Mouse (Mus musculus) kidney, adult 2 months (tissue): ENCODE measurements around the gene Ryr1. TPM values are rescaled to one million over a fixed set of nuclear protein-coding genes. Genes with fewer than 3 reads are reported as not detected.
A peak's percentile ranks its signal among the peaks of the same experiment; 100 is the strongest.

Source experiments
- DNase-seq: peaks from one replicate; pipeline ENCODE4 v3.0.0; 2021
- H3K27ac ChIP-seq: fragments of 200-500 bp; 2 replicates; pipeline ENCODE4 v1.5.1; 2012; ENCODE audit warnings: low read depth, low read length, control low read depth, inconsistent platforms; ENCODE audit not compliant: insufficient read depth
- H3K27me3 ChIP-seq: fragments of 200-500 bp; replicated peaks from 2 replicates; pipeline ENCODE4 v1.6.1; 2012; ENCODE audit warnings: mild to moderate bottlenecking, moderate library complexity, low read length, inconsistent platforms; ENCODE audit not compliant: control insufficient read depth, insufficient read depth
- H3K36me3 ChIP-seq: fragments of 200-500 bp; 2 replicates; pipeline ENCODE4 v1.6.1; 2012; ENCODE audit warnings: mild to moderate bottlenecking, moderate library complexity, low read length, inconsistent platforms; ENCODE audit not compliant: control insufficient read depth, insufficient read depth
- H3K4me1 ChIP-seq: fragments of 200-500 bp; 2 replicates; pipeline ENCODE4 v1.6.1; 2011; ENCODE audit warnings: low read length; ENCODE audit not compliant: control insufficient read depth, insufficient read depth
- H3K4me3 ChIP-seq: fragments of 200-500 bp; 2 replicates; pipeline ENCODE4 v1.5.1; 2011; ENCODE audit warnings: mild to moderate bottlenecking, low read depth, low read length, control low read depth; ENCODE audit not compliant: insufficient read depth
- CTCF ChIP-seq: fragments of 200-500 bp; conservative IDR thresholded peaks from 2 replicates; pipeline ENCODE4 v1.5.1; 2011; ENCODE audit warnings: low read depth, mild to moderate bottlenecking, control low read depth, low read length, moderate library complexity, mixed read lengths; ENCODE audit not compliant: insufficient read depth, insufficient read length
- POLR2A ChIP-seq: fragments of 200-500 bp; IDR thresholded peaks from one replicate; pipeline ENCODE4 v1.6.1; 2011; ENCODE audit warnings: low read depth, low read length, control low read depth
- WGBS: fragments of 180-500 bp; shearing (Covaris S2); methylation state at CpG from one replicate; pipeline ENCODE4 v1.1.7; 2018; 5-methylcytosine and 5-hydroxymethylcytosine counted together
- polyA plus RNA-seq: library from polyadenylated mRNA; depleted of rRNA; stranded (reverse); fragments of >200 nt; gene quantifications from 2 replicates; pipeline ENCODE4 v1.2.3, GENCODE M21; 2012

Gene Ryr1
- polyA plus RNA-seq, 1 experiment, result 3.0 TPM

GRCm38 (mm10) chr7:29155838-29156782, 31.1 kb upstream of the Ryr1 start, which contains the start of gene Fam98c:
Gene Fam98c (minus strand): TSS chr7:29156234.
- peak; percentile 93 for DNase-seq
- Histone ChIP-seq H3K36me3 (no peaks in the 10 kb centered on the region), H3K27ac (peak within 1 kb of the TSS; percentile 74), H3K4me3 (peak within 1 kb of the TSS; percentile 83), H3K4me1 (no peaks in the 10 kb centered on the region), H3K27me3 (no peaks in the 10 kb centered on the region)
- TF ChIP-seq POLR2A (no peak), CTCF (0 out of 2 replicates have a peak, but pooled peaks have one; percentile 22)
- 2% methylated on average over 68 of the region's 68 CpGs for WGBS

DNA sequence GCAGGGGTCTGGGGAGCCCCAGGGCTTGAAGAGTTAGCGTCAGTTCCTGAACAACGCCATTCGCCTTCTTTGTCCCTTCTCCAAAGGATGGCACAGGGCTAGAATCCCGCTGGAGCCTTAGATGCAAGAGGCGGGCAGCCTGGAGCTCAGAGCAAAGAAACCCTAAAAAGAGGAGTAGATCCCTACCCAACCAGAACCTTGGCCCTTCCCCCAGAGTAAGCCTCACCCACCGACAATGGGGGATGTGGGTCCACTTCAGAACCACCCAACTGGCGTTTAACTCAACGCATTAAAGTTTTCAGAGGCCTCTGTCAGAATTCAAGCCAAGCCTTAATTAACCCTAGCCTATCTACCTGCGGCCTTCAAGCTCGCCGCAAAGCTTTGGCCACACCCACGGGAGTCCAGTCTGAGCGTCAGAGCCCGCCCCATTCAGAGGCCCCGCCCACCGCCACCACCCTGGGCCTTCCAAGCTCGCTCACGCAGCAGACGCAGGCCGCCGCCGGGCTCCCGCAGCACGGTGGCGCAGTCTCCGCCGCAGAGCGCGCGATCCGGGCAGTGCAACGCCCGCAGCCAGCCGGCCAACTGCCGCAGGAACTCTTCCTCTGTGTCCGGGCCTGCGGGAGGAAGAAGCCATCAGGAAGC, 30.3 kb upstream of the Ryr1 start:
- Histone ChIP-seq H3K36me3 (no peaks in the 10 kb centered on the region), H3K27me3 (no peaks in the 10 kb centered on the region), H3K27ac (peak overlapping the region; percentile 74), H3K4me3 (peak overlapping the region; percentile 83), H3K4me1 (no peaks in the 10 kb centered on the region)
- WGBS, result 9% methylated on average over 37 of the region's 37 CpGs
- peak; percentile 94 for DNase-seq
- TF ChIP-seq CTCF, result 0 out of 2 replicates have a peak, but pooled peaks have one; percentile 12
- peak; percentile 54 for TF ChIP-seq POLR2A

DNA sequence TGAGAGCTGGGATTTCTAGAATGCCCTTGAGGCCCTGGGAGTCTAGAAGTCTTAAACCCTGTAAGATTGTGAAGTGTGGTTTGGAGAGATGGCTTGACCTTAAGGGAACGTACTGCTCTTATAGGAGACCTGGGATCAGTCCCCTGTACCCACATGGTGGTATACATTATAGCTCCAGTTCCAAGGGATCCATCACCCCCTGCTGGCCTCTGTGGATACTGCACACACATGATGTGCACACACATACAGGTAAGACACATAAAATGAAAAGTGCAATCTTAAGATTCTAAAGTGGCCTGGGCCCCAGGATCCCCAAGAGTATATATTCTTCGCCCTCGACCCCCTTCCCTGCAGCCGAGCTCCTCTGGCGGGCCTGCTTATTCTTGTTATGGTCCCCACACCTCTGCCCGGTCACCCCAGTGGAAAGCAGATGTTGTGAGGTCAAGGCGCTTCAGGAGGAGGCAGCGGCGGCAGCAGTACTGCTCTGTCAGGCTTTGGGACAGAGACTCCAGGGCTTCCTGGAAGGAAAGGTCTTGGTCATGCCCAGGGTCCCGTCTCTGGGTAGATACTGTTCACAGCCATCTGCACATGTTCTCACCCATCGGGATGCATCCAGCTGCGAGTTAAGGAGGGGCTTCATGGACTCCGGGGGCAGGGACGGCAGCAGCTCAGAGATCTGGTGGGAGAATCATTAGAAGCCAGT, 29.2 kb upstream of the Ryr1 start:
- H3K27ac ChIP-seq, result no peak overlapping the region
- no peaks in the 10 kb centered on the region for H3K36me3 ChIP-seq
- no peaks in the 10 kb centered on the region for H3K4me1 ChIP-seq
- no peak overlapping the region for H3K4me3 ChIP-seq
- H3K27me3 ChIP-seq, result no peaks in the 10 kb centered on the region
- no peak for DNase-seq
- 96% methylated on average over 14 of the region's 14 CpGs for WGBS
- TF ChIP-seq CTCF, result no peak
- TF ChIP-seq POLR2A, result no peak

DNA sequence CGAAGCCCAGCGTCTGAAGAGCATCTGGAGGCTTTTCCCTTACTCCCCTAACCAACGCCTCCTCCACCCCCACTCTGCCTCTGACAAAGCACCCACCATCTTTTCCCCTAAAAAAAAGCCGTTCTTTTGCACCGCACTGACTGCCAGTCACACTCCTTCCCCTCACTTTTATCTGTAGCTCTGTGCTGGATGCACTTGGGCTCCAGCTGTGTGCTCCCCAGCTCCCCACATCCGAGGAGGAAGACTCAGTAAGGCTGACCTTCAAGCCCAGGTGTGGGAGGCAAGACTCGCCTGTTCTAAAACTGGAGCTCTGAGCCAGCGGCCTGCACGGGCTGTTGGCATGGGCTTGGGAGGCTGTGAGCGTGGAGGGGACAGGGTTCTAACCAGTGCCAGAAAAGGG, 26.5 kb upstream of the Ryr1 start:
- 67% methylated on average over 10 of the region's 10 CpGs for whole genome bisulfite sequencing
- Histone ChIP-seq H3K4me3 (no peak overlapping the region), H3K27me3 (no peaks in the 10 kb centered on the region), H3K4me1 (no peaks in the 10 kb centered on the region), H3K27ac (no peak overlapping the region), H3K36me3 (no peaks in the 10 kb centered on the region)
- TF ChIP-seq POLR2A, result no peak
- no peak for DNase-seq

DNA sequence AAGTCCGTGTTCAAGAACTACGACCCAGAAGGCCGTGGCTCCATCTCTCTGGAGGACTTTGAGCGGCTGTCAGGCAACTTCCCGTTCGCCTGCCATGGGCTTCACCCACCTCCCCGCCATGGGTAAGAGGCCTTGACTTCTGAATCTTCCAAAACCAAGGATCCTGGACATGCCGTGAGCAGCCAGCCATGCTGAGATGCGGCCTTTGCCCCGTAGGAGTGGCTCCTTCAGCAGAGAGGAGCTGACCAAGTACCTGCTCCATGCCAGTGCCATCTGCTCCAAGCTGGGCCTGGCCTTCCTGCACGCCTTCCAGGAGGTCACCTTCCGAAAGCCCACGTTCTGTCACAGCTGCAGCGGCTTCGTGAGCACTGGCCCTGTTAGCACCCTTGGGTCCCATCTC, 23.8 kb upstream of the Ryr1 start:
- Histone ChIP-seq H3K27me3 (no peaks in the 10 kb centered on the region), H3K4me3 (no peak overlapping the region), H3K36me3 (no peaks in the 10 kb centered on the region), H3K27ac (no peak overlapping the region), H3K4me1 (no peaks in the 10 kb centered on the region)
- 61% methylated on average over 15 of the region's 15 CpGs for WGBS
- peak; percentile 75 for DNase-seq
- no peak for TF ChIP-seq POLR2A
- TF ChIP-seq CTCF, result no peak

DNA sequence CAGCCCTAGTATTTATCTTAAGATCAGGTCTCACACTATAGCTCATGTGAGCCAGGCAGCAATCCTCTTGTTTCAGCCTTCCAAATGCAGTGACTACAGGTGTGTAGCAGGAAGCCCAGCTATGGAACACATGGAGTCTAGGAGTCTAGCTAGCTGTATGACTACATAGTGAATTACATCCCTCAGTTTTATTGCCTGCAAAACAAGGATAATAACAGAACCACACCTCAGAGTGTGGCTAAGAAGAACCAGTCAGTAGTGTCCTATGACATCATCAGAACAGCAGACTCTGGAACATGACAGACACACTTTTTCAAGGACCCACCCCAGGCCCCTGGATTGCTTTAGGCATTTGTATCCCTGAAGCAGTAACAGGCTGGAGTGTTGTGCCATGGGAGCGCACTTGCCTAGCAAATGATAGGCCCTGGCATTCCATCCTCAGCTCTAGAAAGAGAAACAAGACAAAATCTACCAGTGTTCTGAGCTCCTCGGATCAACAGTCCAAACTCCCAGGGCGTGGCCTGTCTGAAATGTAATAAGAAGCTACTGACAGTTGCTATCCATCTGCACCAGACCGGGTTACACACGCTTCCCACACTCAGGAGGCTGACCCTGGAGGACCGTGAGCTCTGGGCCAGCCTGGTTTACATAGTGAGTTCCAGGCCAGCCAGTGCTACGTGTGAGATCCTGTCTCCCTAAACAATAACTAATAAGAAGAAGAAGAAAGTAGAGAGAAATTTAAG, 21.8 kb upstream of the Ryr1 start:
- Histone ChIP-seq H3K27me3 (no peaks in the 10 kb centered on the region), H3K4me1 (no peaks in the 10 kb centered on the region), H3K27ac (no peak overlapping the region), H3K36me3 (no peaks in the 10 kb centered on the region), H3K4me3 (no peak overlapping the region)
- TF ChIP-seq POLR2A (no peak), CTCF (no peak)
- no peak for DNase-seq
- WGBS, result 86% methylated on average over 7 of the region's 7 CpGs
